Mouse (Mus musculus) CH12.LX (cell line): ENCODE measurements around the gene Trat1.

ENCODE experiments used
- CTCF ChIP-seq, 2 experiments: IDR thresholded peaks in 1 of 2; conservative IDR thresholded peaks in 1 of 2; 2 replicates each; pipeline ENCODE4 v1.5.1; 2011 to 2012; ENCODE audit warnings: low read depth in 2 of 2, low read length in 2 of 2, improper control_type of control experiment in 1 of 2, inconsistent platforms in 1 of 2, mild to moderate bottlenecking in 1 of 2, moderate library complexity in 1 of 2
- EP300 ChIP-seq: IDR thresholded peaks from 2 replicates; pipeline ENCODE4 v1.6.1; 2011; ENCODE audit warnings: low read length, improper control_type of control experiment
- GABPA ChIP-seq: IDR thresholded peaks from 2 replicates; pipeline ENCODE4 v1.6.1; 2012; ENCODE audit warnings: low read depth, low read length, improper control_type of control experiment, inconsistent platforms; ENCODE audit not compliant: insufficient replicate concordance
- IRF4 ChIP-seq: IDR thresholded peaks from 2 replicates; pipeline ENCODE4 v1.6.1; 2014; ENCODE audit warnings: low read depth, mild to moderate bottlenecking, inconsistent platforms, low read length, improper control_type of control experiment
- MAZ ChIP-seq: IDR thresholded peaks from 2 replicates; pipeline ENCODE4 v1.6.1; 2012; ENCODE audit warnings: low read depth, mild to moderate bottlenecking, inconsistent platforms, low read length, improper control_type of control experiment, moderate library complexity
- POLR2A ChIP-seq: IDR thresholded peaks from 2 replicates; pipeline ENCODE4 v1.6.1; 2011; ENCODE audit warnings: low read depth, mild to moderate bottlenecking, improper control_type of control experiment, low read length
- USF1 ChIP-seq: IDR thresholded peaks from 2 replicates; pipeline ENCODE4 v1.6.1; 2014; ENCODE audit warnings: low read depth, mild to moderate bottlenecking, inconsistent platforms, low read length, improper control_type of control experiment
- ZKSCAN1 ChIP-seq: IDR thresholded peaks from 2 replicates; pipeline ENCODE4 v1.6.1; 2012; ENCODE audit warnings: low read depth, inconsistent platforms, low read length, improper control_type of control experiment, borderline replicate concordance

- TF ChIP-seq MAZ: no peak
- no peak for TF ChIP-seq GABPA
- TF ChIP-seq CTCF (conservative IDR thresholded peaks at IDR 0.05 in 1 of 2, IDR thresholded peaks at IDR 0.05 in 1 of 2; ENCODE audit: low read depth in 2 of 2, low read length in 2 of 2): no peak
- no peak for TF ChIP-seq IRF4
- TF ChIP-seq POLR2A: no peak
- no peak for TF ChIP-seq USF1
- no peak for TF ChIP-seq EP300
- no peak for TF ChIP-seq ZKSCAN1
Measured at GRCm38 (mm10) chr16:48719679-48720078, 52.1 kb downstream of the Trat1 start.
